Mouse (Mus musculus): ENCODE measurements around the gene Slc28a2. TPM values are rescaled to one million over a fixed set of nuclear protein-coding genes. Genes with fewer than 3 reads are reported as not detected.
"Not testable (repeated sequence)": the region's sequence is repeated elsewhere in the genome, so short reads cannot be mapped to it uniquely, and the experiment has no call there.

Gene Slc28a2
- polyA plus RNA-seq, 1 experiment = 0.43 TPM

DNA sequence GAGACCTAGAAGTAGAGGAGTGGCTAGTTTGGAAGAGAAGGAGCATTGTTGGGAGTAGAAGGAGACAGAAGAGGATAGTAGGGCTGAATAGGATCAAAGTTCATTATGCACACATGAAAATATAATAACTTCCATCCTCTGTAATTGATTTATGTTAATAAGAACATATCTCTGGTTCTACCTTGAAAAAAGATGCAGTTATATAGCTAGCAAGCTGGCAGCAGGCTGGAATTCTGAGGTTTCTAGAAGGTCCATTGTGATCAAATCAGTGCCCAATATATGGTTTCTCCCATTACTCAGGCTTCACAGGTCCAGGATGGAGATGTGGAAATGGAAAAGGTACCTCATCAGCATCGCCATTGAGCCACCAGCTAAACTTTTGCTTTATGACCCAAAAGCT lies 58.4 kb downstream of the Slc28a2 start, which contains the start of gene Gm14085:
TSS of gene Gm14085 (plus strand) at position 301 of the 400 bp plus-strand sequence.
- TF ChIP-seq CTCF (IDR thresholded peaks at IDR 0.05; ENCODE audit: borderline replicate concordance, insufficient read depth, low read depth, low read length) = no peak
- no peak for TF ChIP-seq POLR2A (IDR thresholded peaks at IDR 0.05; ENCODE audit: borderline replicate concordance, insufficient read depth, low read length)
- Histone ChIP-seq H3K27me3 (ENCODE audit: control insufficient read depth, insufficient read depth, low read length) (no peaks in the 10 kb centered on the region), H3K4me1 (ENCODE audit: control insufficient read depth, insufficient read depth, low read length) (no peaks in the 10 kb centered on the region), H3K4me3 (replicated peaks; ENCODE audit: insufficient read depth, low read depth, low read length) (no peak within 1 kb of the TSS), H3K27ac (ENCODE audit: insufficient read depth, low read length) (no peak within 1 kb of the TSS)
- whole genome bisulfite sequencing = 97% methylated on average over 1 of the region's 1 CpGs
- no peak for DNase-seq

DNA sequence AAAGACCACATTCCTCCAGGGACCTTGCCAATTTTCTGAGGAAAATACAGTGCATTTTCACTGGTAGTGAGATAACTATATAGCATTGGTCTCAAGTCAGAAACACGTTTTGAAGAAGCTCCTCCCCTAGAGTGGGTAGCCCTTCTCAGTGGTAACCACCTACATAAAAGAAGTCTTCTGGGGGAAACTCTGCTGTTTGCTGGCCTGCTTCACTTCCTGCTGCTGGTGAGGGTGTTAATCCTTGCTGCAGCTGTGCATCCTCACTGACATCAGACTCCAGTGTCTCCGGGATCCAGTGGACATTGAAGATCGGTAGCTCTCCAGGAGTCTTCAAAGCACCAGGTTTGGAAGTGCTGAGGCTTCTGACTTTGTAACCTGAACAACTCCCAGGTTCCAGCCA lies 59.4 kb downstream of the Slc28a2 start:
- not testable (repeated sequence) for DNase-seq; H3K27ac ChIP-seq (ENCODE audit: insufficient read depth, low read length); H3K4me3 ChIP-seq (replicated peaks; ENCODE audit: insufficient read depth, low read depth, low read length); H3K4me1 ChIP-seq (ENCODE audit: control insufficient read depth, insufficient read depth, low read length); H3K27me3 ChIP-seq (ENCODE audit: control insufficient read depth, insufficient read depth, low read length)
- 57% methylated on average over 3 of the region's 3 CpGs for WGBS

GRCm38 (mm10) chr2:122486122-122486521 lies 59.8 kb downstream of the Slc28a2 start:
- not testable (repeated sequence) for H3K27ac ChIP-seq (ENCODE audit: insufficient read depth, low read length); H3K27me3 ChIP-seq (ENCODE audit: control insufficient read depth, insufficient read depth, low read length); H3K4me1 ChIP-seq (ENCODE audit: control insufficient read depth, insufficient read depth, low read length); DNase-seq; H3K4me3 ChIP-seq (replicated peaks; ENCODE audit: insufficient read depth, low read depth, low read length)

- Histone ChIP-seq H3K27me3 (ENCODE audit: control insufficient read depth, insufficient read depth, low read length) (no peaks in the 10 kb centered on the region), H3K27ac (ENCODE audit: insufficient read depth, low read length) (no peak overlapping the region), H3K4me3 (replicated peaks; ENCODE audit: insufficient read depth, low read depth, low read length) (no peak overlapping the region), H3K4me1 (ENCODE audit: control insufficient read depth, insufficient read depth, low read length) (no peaks in the 10 kb centered on the region)
- 90% methylated on average over 2 of the region's 2 CpGs for WGBS
- no peak for DNase-seq
- no peak for TF ChIP-seq CTCF (IDR thresholded peaks at IDR 0.05; ENCODE audit: borderline replicate concordance, insufficient read depth, low read depth, low read length)
- no peak for TF ChIP-seq POLR2A (IDR thresholded peaks at IDR 0.05; ENCODE audit: borderline replicate concordance, insufficient read depth, low read length)
Observed at GRCm38 (mm10) chr2:122486674-122487073, 60.4 kb downstream of the Slc28a2 start.

Other genes starting within 250 kb of the Slc28a2 start
- 0.19 and 0.21 TPM in 2 replicates for gene Patl2, start 240.3 kb upstream of the Slc28a2 start, polyA plus RNA-seq (2012; rRNA removed)
- gene Terb2, start 240.2 kb upstream of the Slc28a2 start, polyA plus RNA-seq (2012; rRNA removed) = not detected in 2 replicates
- 20.3 and 22.9 TPM in 2 replicates for gene Sord, start 191.7 kb upstream of the Slc28a2 start, polyA plus RNA-seq (2012; rRNA removed)
- 0.03 and 0.11 TPM in 2 replicates for gene Duox2, start 128.0 kb upstream of the Slc28a2 start, polyA plus RNA-seq (2012; rRNA removed)
- not detected in 2 replicates for gene Duoxa2, start 127.6 kb upstream of the Slc28a2 start, polyA plus RNA-seq (2012; rRNA removed)
- 0.19 TPM in 1 of 2 replicates, not detected in the other for gene Duoxa1, start 112.7 kb upstream of the Slc28a2 start, polyA plus RNA-seq (2012; rRNA removed)
- gene Duox1, start 110.8 kb upstream of the Slc28a2 start, polyA plus RNA-seq (2012; rRNA removed) = 0.05 TPM in 2 replicates
- 344 and 410 TPM in 2 replicates for gene Shf, start 57.3 kb upstream of the Slc28a2 start, polyA plus RNA-seq (2012; rRNA removed)
- gene Gm14085, start 58.5 kb downstream of the Slc28a2 start, polyA plus RNA-seq (2012; rRNA removed) = not detected in 2 replicates
- 164 and 201 TPM in 2 replicates for gene Gatm, start 184.8 kb downstream of the Slc28a2 start, polyA plus RNA-seq (2012; rRNA removed)
- 0.67 and 0.81 TPM in 2 replicates for gene AA467197, start 210.5 kb downstream of the Slc28a2 start, polyA plus RNA-seq (2012; rRNA removed)

Measured in cerebellum, adult 2 months (tissue).